Mouse (Mus musculus) ZHBTc4 (cell line): ENCODE measurements around the gene Calhm2.

Experiments
- DNase-seq: peaks from one replicate; pipeline ENCODE4 v3.0.0-alpha.2; 2011; ENCODE audit warnings: low read depth, low spot score

The Calhm2 gene

GRCm38 (mm10) chr19:47137771-47138421 is at the start of gene Calhm2:
Gene Calhm2 (minus strand): TSS chr19:47138294.
- DNase-seq = peak; percentile 45

GRCm38 (mm10) chr19:47186514-47187275 is 48.6 kb upstream of the Calhm2 start:
- DNase-seq = peak; percentile 30

GRCm38 (mm10) chr19:47184736-47185135 is 46.6 kb upstream of the Calhm2 start:
- DNase-seq = no peak

- DNase-seq = peak; percentile 52
These were observed 46.1 kb upstream of the Calhm2 start for GRCm38 (mm10) chr19:47184221-47184620.

GRCm38 (mm10) chr19:47180011-47180410 is 41.9 kb upstream of the Calhm2 start:
- DNase-seq = no peak

- DNase-seq = peak; percentile 77
These were observed 41.2 kb upstream of the Calhm2 start for GRCm38 (mm10) chr19:47179272-47179809.

- DNase-seq = peak; percentile 97
These were observed 40.6 kb upstream of the Calhm2 start, which contains the start of gene Neurl1a for GRCm38 (mm10) chr19:47178431-47179271. Gene Neurl1a (plus strand): TSS chr19:47178820.

- DNase-seq = peak; percentile 91
These were observed 39.9 kb upstream of the Calhm2 start for GRCm38 (mm10) chr19:47178001-47178400.

GRCm38 (mm10) chr19:47176916-47177505 is 38.9 kb upstream of the Calhm2 start:
- DNase-seq = no peak

GRCm38 (mm10) chr19:47175472-47175871 is 37.4 kb upstream of the Calhm2 start:
- DNase-seq = no peak

GRCm38 (mm10) chr19:47174515-47174914 is 36.4 kb upstream of the Calhm2 start:
- DNase-seq = peak; percentile 60

- peak; percentile 89 for DNase-seq
These were observed 30.8 kb upstream of the Calhm2 start for GRCm38 (mm10) chr19:47168793-47169412.

- DNase-seq = peak; percentile 87
These were observed 30.1 kb upstream of the Calhm2 start for GRCm38 (mm10) chr19:47168223-47168622.

GRCm38 (mm10) chr19:47167617-47168214 is 29.6 kb upstream of the Calhm2 start:
- no peak for DNase-seq

GRCm38 (mm10) chr19:47166758-47167157 is 28.7 kb upstream of the Calhm2 start:
- DNase-seq = no peak

GRCm38 (mm10) chr19:47163176-47163744 is 25.2 kb upstream of the Calhm2 start:
- DNase-seq = peak; percentile 73

GRCm38 (mm10) chr19:47161669-47162068 is 23.6 kb upstream of the Calhm2 start:
- DNase-seq = no peak

GRCm38 (mm10) chr19:47157664-47158063 is 19.6 kb upstream of the Calhm2 start, which contains the start of gene Calhm3:
Gene Calhm3 (minus strand): TSS chr19:47157764.
- peak; percentile 51 for DNase-seq

GRCm38 (mm10) chr19:47153767-47154166 is 15.7 kb upstream of the Calhm2 start:
- DNase-seq = peak; percentile 66

- DNase-seq = no peak
These were observed 13.9 kb upstream of the Calhm2 start for GRCm38 (mm10) chr19:47152062-47152369.
